Mouse (Mus musculus): ENCODE data around the gene Aimp1. TPM values are rescaled to one million over a fixed set of nuclear protein-coding genes. Genes with fewer than 3 reads are reported as not detected.

The Aimp1 gene
- 48.5 TPM in 2 replicates for polyA plus RNA-seq (2015; fragmentation: Nextera tagmentation; extraction: Ambion mirVana)

DNA sequence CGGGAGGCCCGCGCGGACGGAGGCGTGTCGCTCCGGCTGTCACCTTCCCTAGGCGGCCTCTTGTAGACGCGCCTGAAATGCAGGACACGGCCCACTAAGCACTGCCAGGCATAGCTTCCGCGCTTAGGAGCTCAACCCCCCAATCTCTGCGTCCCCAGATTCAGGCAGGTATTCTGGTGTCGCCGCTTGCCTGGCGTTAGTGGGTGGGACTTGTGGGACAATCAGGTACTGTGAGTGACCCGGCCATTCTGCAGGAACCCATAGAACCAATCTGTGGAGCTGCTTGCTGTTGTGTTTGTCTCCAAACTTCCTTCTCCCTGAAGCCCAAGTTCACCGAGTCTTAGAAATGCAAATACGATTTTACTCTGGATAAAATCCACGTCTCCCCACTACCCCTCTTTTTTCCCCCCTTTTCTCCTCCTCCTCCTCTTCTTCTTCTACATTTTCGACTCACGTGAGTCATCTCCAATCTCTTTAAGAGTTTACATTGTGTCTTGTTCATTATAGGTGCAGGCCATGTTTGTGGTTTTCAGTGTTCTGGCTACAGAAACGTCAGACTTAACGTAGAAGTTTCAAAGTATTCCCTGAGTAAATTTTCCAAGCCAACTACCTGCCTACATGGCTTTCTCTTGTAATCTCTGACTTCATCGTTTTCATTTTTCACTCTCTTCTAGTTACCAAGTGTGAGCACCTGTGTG lies at the start of gene Aimp1:
Gene Aimp1, minus strand, starts transcription at position 140 of the 698 bp plus-strand sequence.

DNA sequence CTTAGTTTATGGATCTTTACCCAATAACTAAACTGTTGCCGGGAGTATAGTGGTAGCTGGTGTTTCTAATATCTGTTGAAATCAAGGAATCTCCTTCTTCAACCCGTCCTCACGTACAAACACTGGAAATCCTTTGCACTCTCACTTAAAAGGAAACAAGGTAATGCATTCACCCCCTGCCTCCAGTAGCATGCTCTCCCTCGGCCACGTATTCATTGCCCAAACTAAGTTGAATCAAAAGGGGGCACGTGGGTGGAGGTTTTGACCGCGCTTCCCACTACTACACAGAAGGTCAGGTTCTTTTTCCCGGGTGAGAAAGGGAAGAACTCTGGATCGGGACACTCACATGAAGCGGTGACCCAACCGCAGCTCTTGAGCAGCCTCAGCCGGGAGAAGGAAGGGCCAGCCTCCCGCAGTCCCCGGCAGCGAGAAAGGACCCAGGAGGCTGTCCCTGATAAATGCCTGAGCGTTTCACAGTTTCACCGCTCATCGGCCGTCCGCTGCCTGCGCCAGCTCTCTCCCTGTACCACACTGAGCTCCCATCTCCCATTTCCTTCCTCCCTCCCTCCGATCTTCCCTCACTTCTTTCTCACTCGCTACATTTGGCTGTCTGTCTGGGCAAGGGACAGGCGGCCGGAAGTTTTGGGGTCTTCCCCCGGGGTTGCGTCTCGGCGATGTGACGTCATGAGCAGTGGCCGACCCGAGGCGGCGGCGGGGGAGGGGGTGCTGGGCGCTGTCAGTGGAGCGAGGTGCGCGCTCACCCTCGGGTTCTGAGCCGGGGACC lies 531 bp downstream of the Aimp1 start, which contains the start of gene Tbck:
Gene Tbck, plus strand, starts transcription at position 698 of the 784 bp plus-strand sequence.

GRCm38 (mm10) chr3:132629601-132630239 lies 54.5 kb downstream of the Aimp1 start, which contains the start of gene Gimd1:
Gene Gimd1, plus strand, starts transcription at chr3:132629820.

Other genes starting within 250 kb of the Aimp1 start
- gene Gimd1, start 54.5 kb downstream of the Aimp1 start, polyA plus RNA-seq (2015; fragmentation: Nextera tagmentation; extraction: Ambion mirVana), result not detected in 2 replicates
- 7.7 and 9.2 TPM in 2 replicates for gene Tbck, start 226 bp downstream of the Aimp1 start, polyA plus RNA-seq (2015; fragmentation: Nextera tagmentation; extraction: Ambion mirVana)